Mouse (Mus musculus) heart, adult 2 months (tissue): ENCODE data around the gene Glod4.

Experiments used
- CTCF ChIP-seq: fragments of 200-600 bp; IDR thresholded peaks from 2 replicates; pipeline ENCODE4 v1.8.1; 2022; ENCODE audit warnings: antibody characterized with exemption, mild to moderate bottlenecking, moderate library complexity
- POLR2A ChIP-seq: fragments of 200-500 bp; IDR thresholded peaks from 2 replicates; pipeline ENCODE4 v1.6.1; 2011; ENCODE audit warnings: mild to moderate bottlenecking, low read depth, low read length, control low read depth; ENCODE audit not compliant: insufficient read depth

- no peak for TF ChIP-seq CTCF
- TF ChIP-seq POLR2A: no peak
Measured at GRCm38 (mm10) chr11:76287301-76287700, 43.8 kb upstream of the Glod4 start.
